Mouse (Mus musculus) heart, postnatal 10 days (tissue): Measurements from ENCODE around the gene Ncam1. TPM values are rescaled to one million over a fixed set of nuclear protein-coding genes. Genes with fewer than 3 reads are reported as not detected.

Source experiments
- DNase-seq, 2 experiments: peaks; one replicate each; pipeline ENCODE4 v3.0.0; 2021
- intact Hi-C: fragments of 180-260 bp; cut with DNase I; formaldehyde crosslinking; loops from one replicate; pipeline ENCODE4 v1.15.1; 2025
- total RNA-seq, 2 experiments: library from RNA; stranded (reverse); gene quantifications; 2 replicates each; pipeline ENCODE4 v1.2.3; 2021

Ncam1 gene
- total RNA-seq, 2 experiments from 2014 or later: 28.3 to 29.5 TPM

DNA sequence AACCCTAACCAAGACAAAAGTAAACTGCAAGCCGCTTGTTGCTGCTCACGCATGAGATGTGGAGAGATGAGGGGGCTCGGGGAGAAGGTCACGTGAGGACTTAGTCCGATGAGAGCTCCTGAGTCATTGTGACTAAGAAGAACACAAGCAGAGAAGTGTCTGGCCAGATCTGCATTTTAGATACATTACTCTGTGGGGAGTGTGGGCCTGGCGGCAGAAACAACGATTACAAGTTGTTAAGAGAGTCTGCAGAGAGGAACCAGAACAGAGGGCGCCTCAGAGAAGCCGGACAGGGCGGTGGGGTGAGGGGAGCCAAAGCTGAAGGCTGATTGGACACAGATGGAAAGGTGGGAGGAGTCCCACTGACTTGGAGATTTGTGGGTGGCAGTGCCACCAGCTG, 315.4 kb downstream of the Ncam1 start:
- peak in 1 of 2 experiments; percentile 29 for DNase-seq
- intact Hi-C loops: loop anchor here (10.0 kb wide), 1 partner anchor 839 kb away; no protein-coding TSS in a partner anchor

DNA sequence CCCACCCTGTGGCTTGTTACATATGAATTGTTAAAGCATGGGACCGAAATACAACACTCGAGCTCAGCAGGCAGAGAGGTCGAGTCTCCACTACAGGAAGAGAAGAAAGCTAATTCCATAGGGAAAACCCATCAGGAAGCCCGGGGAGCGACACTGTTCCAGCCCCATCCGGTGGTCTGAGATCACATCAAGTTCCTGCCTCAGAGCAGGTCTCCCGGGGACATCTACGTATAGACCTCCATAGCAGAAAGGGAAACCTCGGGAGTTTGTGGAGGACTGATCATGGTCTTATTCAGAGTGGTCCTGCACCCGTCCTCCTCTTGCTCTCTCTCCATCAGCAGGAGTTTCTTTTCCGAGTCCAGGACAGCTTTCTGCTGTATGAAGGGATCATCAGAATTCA, 326.6 kb downstream of the Ncam1 start:
- DNase-seq: no peak
- intact Hi-C loops: no loop called here

DNA sequence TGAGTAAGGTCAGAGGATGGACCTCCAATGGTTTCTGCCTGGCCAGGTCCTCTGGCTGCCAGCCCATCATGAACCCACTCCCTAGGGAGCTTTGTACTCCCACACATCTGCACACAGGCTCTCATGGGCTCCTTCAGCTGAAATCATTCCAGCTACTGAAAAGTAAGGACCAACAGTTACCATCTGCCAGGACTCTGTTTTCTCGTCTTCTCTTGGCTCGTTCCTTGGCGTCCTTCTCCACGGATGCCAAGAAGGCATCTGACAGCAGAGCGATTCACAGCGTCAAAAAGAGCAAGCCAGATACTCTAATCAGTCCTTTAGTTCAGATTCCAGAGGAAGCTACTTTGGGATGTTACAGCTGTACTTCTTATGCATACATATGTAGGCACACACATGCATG, 327.8 kb downstream of the Ncam1 start:
- intact Hi-C loops: no loop called here
- DNase-seq: no peak

DNA sequence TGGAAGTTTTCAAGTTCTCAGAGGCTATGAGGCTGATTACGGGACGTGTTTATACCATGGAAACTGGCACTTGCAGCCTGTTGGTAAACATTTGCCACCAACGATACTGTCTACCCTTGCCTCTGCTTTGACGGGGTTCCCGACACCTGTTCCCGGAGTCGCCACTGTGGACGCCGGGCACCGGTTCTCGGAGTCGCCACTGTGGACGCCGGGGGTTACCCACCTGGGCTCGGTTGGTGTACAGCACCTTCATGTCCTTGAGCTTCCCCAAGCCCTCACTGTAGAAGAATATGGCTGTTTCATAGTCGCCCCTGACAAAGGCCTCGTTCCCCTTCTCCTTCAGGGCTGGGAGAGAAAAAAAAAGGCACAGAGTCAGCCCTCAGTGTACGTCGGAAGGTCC, 328.7 kb downstream of the Ncam1 start:
- intact Hi-C loops: no loop called here
- DNase-seq: no peak

DNA sequence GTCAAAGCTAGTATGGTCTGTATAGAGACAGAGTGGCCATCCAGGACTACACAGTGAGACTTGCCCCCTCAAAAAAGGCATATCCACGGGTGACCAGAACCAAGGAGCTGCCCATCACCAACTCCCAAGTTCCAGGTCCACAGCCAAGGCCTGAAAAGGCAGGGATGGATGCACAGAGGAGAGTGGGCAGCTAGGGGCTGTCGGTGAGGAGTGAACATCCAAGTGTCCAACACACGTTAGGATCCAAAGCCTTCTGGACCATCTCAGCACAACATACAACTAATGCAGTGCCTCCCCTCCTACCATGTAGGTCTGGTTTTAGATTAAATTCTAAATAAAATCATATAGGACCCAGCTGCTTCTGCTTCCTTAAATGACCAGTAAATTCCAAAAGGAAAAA, 342.6 kb downstream of the Ncam1 start:
- no peak for DNase-seq
- intact Hi-C loops: no loop called here

DNA sequence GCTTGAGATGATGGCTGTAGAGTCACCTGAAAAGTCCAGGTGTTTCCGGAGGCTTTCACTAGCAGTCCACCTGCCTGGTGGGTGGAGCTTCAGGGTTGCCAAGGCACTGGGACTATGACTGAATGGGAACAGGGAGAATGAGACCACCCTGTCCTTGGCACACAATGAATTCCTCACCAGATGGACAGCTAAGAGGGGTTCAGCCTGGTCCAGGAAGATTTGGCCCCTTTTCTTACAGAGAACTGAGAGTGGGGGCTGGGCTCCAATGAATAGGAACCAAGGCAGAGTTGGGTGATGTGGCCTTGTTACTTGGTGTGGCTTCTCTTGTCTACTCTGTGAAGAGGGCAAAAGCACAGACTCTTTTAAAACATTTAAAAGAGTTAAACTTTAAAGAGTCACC, 346.3 kb downstream of the Ncam1 start:
- DNase-seq: no peak
- intact Hi-C loops: no loop called here
